Mouse (Mus musculus) erythroblast, adult 5-6 weeks (primary cell): ENCODE measurements at regions not wholly inside any gene's neighbourhood (a gene's known extent, or its start where the extent isn't known, plus 50 kb on each side); places are given as distances from the start of the nearest gene placed in this dataset.

ENCODE experiments used
- ATAC-seq: replicated peaks from 2 replicates; pipeline ENCODE4 v1.8.0; 2016; ENCODE audit warnings: moderate number of reproducible peaks, mild to moderate bottlenecking, moderate TSS enrichment, inconsistent platforms; ENCODE audit not compliant: poor library complexity, low FRiP score, severe bottlenecking

- ATAC-seq: no peak
Measured at GRCm38 (mm10) chr1:52397460-52397859, 103.0 kb downstream of the Nab1 start.

DNA sequence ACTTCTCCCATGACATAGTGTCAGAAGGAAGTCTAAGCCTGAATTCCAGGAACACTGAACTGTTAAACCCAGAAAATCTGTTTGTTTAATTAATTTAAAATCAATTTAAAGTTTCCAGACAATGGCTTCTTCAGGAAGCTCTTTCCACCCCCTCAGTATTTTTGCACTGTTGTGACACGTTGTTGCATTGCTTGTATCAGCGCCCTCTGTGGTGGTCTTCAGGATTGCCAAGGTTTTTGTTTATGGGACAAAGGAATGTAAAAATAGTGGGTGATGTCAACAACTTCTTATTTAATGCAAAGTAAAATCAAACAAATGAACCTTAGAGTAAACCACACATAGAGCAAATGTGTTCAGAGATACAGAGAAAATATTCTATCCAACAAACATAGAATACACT, 107.5 kb downstream of the Nab1 start:
- ATAC-seq: no peak

DNA sequence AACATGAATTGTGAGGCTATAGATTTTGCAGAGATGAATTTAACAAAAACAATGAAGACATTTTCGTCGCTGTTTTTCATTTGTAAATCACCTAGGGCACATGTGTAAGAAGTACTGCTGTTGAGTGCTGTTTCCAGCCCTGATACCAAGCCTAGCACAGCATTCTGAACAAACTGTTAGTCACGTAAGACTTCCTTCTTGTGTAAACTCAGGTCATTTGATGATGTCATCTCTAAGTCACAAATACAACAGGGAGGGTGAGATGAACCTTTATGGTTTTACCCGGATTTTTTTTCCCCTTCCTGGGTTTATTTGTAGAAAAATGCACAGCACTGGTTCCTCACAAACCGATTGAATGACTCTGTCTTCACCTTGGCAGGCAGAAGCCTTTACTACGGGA, 111.6 kb downstream of the Nab1 start:
- no peak for ATAC-seq

DNA sequence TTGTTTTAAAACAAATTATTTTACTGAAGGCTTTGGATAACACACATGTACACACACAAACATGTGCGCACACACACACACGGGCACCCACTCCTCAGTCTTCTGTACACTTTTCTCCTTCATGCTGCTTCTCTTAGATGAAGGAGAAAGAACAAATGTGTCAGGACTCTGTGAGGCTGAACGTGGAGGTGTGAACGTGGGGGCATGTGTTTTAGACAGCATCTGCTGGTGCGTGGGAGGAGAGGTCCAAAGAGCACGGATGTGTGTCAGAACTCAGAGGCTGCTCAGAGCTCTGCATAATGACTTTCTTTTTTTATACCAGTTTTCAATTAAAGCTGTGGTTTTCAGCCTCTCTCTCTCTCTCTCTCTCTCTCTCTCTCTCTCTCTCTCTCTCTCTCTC, 112.4 kb downstream of the Nab1 start:
- no peak for ATAC-seq

DNA sequence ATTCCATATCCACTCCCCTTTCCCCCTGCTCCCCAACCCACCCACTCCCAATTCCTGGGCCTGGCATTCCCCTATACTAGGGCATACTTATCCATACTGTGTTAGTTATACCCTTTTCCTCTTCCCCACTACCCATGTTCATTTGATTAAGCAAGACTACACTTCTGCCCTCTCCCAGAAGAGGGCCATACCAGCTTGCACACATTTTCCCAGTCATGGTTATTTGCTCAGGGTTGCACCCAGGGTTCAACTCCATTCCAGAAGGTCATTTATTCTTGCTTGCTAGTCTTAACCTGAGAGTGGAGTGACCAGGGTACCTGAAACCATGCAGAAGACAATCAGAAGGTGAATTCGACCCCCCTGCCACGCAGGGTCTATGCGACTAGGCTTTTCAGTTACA, 113.4 kb downstream of the Nab1 start:
- ATAC-seq: no peak

- no peak for ATAC-seq
Measured at GRCm38 (mm10) chr1:52375320-52375719, 125.2 kb downstream of the Nab1 start.

- no peak for ATAC-seq
Measured at GRCm38 (mm10) chr1:52374666-52375065, 125.8 kb downstream of the Nab1 start.

- no peak for ATAC-seq
Measured at GRCm38 (mm10) chr1:52373817-52374216, 126.7 kb downstream of the Nab1 start.

GRCm38 (mm10) chr1:52366386-52366785, 133.4 kb upstream of the Gls start:
- ATAC-seq: no peak

- ATAC-seq: no peak
Measured at GRCm38 (mm10) chr1:52363625-52364024, 130.6 kb upstream of the Gls start.

DNA sequence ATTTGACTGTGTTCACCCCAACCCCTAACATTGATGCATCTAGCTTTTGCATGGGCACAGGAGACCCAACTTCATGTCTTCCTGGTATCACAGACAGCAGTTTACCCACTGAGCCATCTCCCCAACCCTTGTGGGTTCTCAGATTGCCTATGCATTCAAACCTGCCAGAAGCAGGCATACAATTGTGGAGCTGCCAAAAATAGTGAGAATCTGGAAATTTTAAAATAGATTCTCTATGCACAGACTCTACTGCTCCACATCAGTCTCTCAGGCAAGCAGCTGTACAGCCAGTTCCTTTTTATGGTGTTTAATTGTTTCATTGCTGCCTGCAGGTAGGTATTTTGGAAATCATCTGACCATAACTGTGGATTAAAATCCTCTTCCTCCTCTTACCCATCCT, 129.9 kb upstream of the Gls start:
- no peak for ATAC-seq

GRCm38 (mm10) chr1:52354041-52354582, 121.1 kb upstream of the Gls start:
- no peak for ATAC-seq

- ATAC-seq: no peak
Measured at GRCm38 (mm10) chr1:52342127-52342526, 109.1 kb upstream of the Gls start.

GRCm38 (mm10) chr1:52338704-52339103, 105.7 kb upstream of the Gls start:
- no peak for ATAC-seq

DNA sequence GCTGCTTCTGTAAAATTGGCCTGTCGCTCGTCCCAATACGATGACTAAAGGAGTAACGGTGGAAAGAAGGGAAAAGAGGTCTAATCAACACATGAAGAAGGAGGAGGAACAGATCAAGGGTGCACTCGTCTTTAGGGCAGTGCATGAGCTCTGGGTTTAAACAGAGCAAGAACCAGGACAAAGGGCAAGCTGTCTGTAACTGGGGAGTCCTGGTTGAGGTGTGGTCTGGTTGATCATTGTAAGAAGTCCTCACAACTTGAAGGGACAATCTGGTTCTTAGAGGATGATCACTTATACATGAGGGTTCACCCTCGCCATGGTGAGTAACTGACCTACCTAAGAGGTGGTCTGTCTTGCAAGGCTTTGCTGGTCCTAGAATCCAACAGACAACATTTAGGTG, 105.2 kb upstream of the Gls start:
- no peak for ATAC-seq

- no peak for ATAC-seq
Measured at GRCm38 (mm10) chr1:52336696-52337095, 103.7 kb upstream of the Gls start.

DNA sequence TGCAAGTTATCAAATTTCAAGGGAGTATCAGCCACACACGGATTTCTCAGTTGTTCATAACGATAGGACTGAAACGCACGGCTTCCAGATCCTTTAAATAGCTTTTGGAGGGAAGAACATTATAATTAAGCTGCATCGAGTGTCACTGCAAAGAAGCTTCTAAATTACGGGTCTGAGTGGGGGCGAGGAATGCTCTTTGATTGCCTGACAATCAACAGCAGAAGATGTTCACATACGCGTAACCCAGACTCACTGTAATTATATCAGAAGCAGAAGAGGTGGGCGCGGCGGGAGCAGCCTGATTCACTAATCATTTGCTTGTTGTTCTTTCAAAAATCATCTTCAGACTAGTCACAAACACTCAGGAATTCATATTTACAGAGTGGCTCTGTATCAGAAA, 99.0 kb upstream of the Gls start:
- ATAC-seq: no peak

DNA sequence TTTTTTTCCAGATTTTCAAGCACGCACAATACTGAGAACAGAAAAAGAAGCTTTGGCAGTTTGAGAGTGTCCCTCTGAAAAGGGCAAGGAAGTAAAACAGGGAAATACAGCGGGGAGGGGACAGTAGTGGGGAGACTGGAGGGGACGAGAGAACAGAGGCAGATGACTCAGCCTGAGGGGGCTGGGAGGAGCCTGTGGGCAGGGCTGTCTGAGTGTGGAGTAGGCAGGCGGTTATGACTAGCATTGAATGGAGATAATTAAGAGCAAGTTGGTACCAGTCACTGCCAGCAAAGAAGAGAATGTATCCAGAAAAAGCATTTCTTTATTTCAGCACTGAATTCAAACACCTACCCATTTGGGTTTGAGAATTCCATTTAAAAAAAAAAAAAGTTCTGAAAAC, 98.4 kb upstream of the Gls start:
- no peak for ATAC-seq

- no peak for ATAC-seq
Measured at GRCm38 (mm10) chr1:52330496-52330895, 97.5 kb upstream of the Gls start.

- ATAC-seq: no peak
Measured at GRCm38 (mm10) chr1:52328507-52328906, 95.5 kb upstream of the Gls start.

DNA sequence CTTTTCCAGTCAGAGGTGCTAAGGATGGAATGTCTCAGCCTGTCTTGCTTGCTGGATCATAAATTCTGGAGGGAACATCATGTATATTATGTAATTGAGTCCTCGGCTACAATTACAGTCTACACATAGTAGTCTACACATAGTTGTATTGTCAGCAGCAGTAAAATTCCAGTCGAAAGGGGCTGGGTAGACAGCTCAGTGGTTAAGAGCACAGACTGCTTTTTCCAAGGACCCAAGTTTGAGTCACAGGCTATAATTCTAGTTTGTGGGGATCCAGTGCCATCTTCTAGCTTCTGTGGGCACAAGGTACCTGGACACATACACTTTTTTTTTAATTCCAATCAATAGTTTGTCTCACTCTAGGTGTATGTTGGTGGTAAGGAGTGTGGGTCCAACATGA, 91.3 kb upstream of the Gls start:
- ATAC-seq: no peak

DNA sequence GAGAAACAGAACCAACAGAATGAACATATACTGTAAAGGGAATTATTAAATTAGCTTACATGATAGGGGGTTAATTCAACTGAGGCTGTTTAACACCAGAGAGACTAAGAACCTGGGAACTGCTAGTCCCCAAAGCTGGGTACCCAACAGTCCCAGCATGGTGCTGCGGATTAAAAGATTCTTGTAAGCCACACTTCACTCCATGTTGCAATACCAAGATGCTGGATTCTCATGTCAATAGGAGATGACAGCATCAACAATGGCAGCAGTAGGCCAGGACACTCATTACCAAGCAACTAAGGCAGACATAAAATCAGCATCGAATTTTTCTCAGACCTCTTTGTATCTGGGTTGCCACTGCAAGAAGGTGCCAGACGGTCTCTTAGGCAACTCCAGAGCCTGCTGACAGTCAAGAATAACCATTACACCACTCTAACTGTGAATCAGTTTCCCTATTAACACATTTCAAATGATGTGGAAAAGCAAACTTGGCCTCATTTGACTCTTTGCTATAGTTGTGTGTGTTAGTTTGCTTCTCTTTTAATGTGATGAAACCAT, 79.1 kb upstream of the Gls start:
- ATAC-seq: no peak
